Mouse (Mus musculus): ENCODE results near the gene Adam11. TPM values are rescaled to one million over a fixed set of nuclear protein-coding genes. Genes with fewer than 3 reads are reported as not detected.

Gene Adam11
- total and polyA plus RNA-seq, 2 experiments from 2014 or later: 3.2 to 13.6 TPM

DNA sequence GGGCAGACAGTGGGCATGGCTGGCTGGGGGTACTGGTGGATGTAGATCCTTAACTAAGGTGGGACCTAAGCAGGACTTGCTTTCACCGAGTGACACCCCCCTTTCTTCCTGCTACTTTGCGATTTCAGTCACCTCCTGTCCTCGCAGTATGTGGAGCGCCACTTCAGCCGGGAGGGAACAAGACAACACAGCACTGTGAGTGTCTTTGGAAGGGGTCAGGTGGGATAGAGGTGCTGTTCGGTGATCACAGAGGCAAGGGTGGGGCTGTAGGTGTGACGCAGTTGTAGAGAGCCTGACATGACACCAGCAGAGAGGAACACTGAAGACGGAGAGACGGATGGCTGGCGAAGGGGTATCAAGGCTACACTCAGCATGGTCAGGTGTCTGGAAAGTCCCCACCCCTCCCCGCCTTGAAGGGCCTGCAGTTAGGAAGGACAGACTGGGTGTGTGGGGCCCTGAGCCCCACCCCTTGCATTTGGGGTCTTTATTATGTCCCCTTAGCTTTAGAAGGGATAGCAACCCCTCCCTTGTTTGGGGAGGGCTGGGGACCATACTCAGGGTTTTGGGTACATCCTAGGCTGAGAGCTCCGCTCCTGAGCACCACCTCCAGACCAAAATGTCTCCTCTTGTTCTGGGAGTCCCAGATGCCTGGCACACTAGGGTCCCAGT lies 8.9 kb downstream of the Adam11 start:
- no peak overlapping the region for H3K4me3 ChIP-seq (ENCODE audit: low read depth, low read length)
- H3K36me3 ChIP-seq (replicated peaks; ENCODE audit: control insufficient read depth, insufficient read depth, low read length): no peaks in the 10 kb centered on the region
- H3K9me3 ChIP-seq (replicated peaks; ENCODE audit: control insufficient read depth, low read length): no peaks in the 10 kb centered on the region
- H3K4me2 ChIP-seq (ENCODE audit: low read depth, low read length): no peak overlapping the region
- H3K4me1 ChIP-seq (ENCODE audit: control insufficient read depth, insufficient read depth): peaks cover 11% of the 10 kb centered on the region
- TF ChIP-seq CTCF (IDR thresholded peaks at IDR 0.05; ENCODE audit: low read depth) (no peak), EP300 (IDR thresholded peaks at IDR 0.05; ENCODE audit: low read depth) (no peak)
- no peak overlapping the region for H3K27ac ChIP-seq (ENCODE audit: low read depth)
- no peaks in the 10 kb centered on the region for H3K27me3 ChIP-seq (ENCODE audit: control insufficient read depth, insufficient read depth, low read length)
- ATAC-seq (ENCODE audit: insufficient read depth, low read depth) (no peak), DNase-seq (ENCODE audit: low spot score) (no peak)
- H3K9ac ChIP-seq (replicated peaks; ENCODE audit: low read depth, low read length): no peak overlapping the region
- 74% methylated on average over 12 of the region's 12 CpGs for WGBS

DNA sequence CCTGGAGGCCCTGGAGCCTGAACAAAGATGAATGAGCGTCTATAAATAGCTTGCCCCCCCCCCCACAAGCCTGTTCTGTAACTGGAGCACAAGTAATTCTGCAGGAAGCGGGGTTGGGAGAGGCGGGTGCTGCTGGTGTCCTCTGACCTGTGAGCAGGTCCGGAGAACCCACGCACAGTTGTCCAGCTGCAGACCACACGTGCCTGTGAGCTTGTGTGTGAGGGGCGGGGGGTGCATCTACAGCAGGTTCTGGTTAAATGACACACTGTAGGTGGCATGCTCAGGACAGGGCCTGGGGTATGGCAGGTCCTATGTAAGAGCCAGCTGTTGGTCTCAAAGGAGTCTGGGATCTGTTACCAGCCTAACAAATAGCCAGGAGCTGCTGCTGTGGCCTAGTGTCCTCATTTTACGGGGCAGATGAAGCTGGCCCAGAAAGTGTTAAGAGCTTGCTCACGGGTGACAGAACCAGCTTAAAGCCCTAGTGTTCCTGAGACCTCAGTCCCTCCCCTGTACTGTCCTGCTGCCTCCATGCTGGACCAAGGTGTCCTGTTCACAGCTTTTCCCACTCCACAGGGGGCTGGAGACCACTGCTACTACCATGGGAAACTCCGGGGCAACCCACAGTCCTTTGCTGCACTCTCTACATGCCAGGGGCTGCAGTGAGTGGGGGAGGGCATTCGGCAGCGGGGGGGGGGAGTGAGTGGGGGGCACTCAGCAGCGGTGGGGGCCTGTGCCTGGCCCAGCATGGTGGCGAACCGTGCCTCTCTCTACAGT lies 9.6 kb downstream of the Adam11 start:
- Histone ChIP-seq H3K36me3 (replicated peaks; ENCODE audit: control insufficient read depth, insufficient read depth, low read length) (no peaks in the 10 kb centered on the region), H3K27ac (ENCODE audit: low read depth) (no peak overlapping the region), H3K4me3 (ENCODE audit: low read depth, low read length) (no peak overlapping the region), H3K4me2 (ENCODE audit: low read depth, low read length) (no peak overlapping the region), H3K9ac (replicated peaks; ENCODE audit: low read depth, low read length) (no peak overlapping the region), H3K9me3 (replicated peaks; ENCODE audit: control insufficient read depth, low read length) (no peaks in the 10 kb centered on the region), H3K4me1 (ENCODE audit: control insufficient read depth, insufficient read depth) (peaks cover 11% of the 10 kb centered on the region), H3K27me3 (ENCODE audit: control insufficient read depth, insufficient read depth, low read length) (no peaks in the 10 kb centered on the region)
- TF ChIP-seq EP300 (IDR thresholded peaks at IDR 0.05; ENCODE audit: low read depth) (no peak), CTCF (IDR thresholded peaks at IDR 0.05; ENCODE audit: low read depth) (no peak)
- whole genome bisulfite sequencing: 27% methylated on average over 15 of the region's 15 CpGs
- ATAC-seq (ENCODE audit: insufficient read depth, low read depth): no peak
- DNase-seq (ENCODE audit: low spot score): no peak

DNA sequence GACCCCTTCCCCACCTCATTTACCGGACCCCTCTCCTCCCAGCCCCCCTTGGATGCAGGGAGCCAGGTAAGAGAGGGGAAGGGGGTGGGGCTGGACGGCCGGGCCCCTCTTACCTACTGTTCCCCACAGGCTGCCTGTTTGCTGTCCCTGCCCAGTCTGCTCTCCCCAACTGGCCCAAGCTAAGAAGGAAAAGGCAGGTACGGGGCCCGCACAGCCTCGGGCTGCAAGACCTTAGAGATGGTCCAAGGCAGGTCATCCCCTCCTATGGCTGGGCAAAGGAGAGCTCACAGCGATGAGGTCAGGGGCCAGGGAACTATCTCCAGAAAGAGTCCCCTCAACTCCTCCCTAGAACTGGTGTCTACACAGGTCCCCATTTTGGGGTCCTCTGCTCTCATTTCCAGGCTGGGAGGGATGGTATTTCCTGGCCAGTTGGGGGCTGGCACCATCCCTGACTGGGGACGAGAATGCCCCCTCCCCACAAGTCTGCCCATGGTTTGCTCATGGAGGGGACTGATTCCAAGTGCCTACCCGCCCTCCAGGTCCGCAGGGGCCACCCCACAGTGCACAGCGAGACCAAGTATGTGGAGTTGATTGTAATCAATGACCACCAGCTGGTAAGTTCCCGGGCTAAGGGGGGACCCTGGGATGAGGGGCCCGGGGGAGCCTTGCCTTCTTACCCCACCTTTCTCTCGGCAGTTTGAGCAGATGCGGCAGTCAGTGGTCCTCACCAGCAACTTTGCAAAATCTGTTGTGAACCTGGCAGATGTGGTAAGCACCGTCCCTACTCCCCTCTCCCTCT lies 10.9 kb downstream of the Adam11 start:
- Histone ChIP-seq H3K27ac (ENCODE audit: low read depth) (no peak overlapping the region), H3K9me3 (replicated peaks; ENCODE audit: control insufficient read depth, low read length) (no peaks in the 10 kb centered on the region), H3K27me3 (ENCODE audit: control insufficient read depth, insufficient read depth, low read length) (no peaks in the 10 kb centered on the region), H3K4me2 (ENCODE audit: low read depth, low read length) (no peak overlapping the region), H3K4me1 (ENCODE audit: control insufficient read depth, insufficient read depth) (peaks cover 11% of the 10 kb centered on the region), H3K4me3 (ENCODE audit: low read depth, low read length) (no peak overlapping the region), H3K36me3 (replicated peaks; ENCODE audit: control insufficient read depth, insufficient read depth, low read length) (no peaks in the 10 kb centered on the region), H3K9ac (replicated peaks; ENCODE audit: low read depth, low read length) (no peak overlapping the region)
- ATAC-seq (ENCODE audit: insufficient read depth, low read depth) (no peak), DNase-seq (ENCODE audit: low spot score) (no peak)
- TF ChIP-seq CTCF (IDR thresholded peaks at IDR 0.05; ENCODE audit: low read depth) (no peak), EP300 (IDR thresholded peaks at IDR 0.05; ENCODE audit: low read depth) (no peak)
- WGBS: 47% methylated on average over 16 of the region's 16 CpGs

DNA sequence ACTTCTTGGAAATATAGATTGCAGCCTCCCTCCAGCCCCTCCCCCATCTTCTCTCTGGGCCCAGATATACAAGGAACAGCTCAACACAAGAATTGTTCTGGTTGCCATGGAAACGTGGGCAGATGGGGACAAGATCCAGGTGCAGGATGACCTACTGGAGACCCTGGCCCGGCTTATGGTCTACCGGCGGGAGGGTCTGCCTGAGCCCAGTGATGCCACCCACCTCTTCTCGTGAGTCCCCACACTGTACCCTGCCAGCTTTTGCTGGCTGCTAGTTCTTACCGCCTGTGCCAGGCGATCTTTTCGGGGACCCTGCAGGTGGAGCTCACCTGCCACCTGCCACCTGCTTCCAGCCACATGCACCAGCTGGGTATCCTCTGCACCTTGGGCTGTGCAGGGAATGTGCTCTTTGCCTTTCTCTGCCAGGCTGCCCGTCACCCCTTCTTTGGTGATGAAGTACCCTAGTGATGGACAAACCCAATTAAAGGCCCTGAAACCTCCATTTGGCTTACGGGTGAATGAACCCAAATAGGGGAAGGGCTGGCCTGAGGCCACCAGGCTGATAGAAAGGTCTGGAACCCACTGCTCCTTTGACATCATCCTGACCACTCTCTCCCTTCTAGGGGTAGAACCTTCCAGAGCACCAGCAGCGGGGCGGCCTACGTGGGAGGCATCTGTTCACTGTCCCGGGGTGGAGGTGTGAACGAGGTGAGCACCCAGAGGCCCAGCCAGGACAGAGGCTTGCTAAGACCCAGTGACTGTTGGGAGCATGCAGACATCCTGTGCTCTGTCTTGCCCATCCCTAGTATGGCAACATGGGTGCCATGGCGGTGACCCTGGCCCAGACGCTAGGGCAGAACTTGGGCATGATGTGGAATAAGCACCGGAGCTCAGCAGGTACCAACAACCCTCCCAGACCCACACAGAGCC lies 11.8 kb downstream of the Adam11 start:
- Histone ChIP-seq H3K9ac (replicated peaks; ENCODE audit: low read depth, low read length) (no peak overlapping the region), H3K36me3 (replicated peaks; ENCODE audit: control insufficient read depth, insufficient read depth, low read length) (no peaks in the 10 kb centered on the region), H3K27ac (ENCODE audit: low read depth) (no peak overlapping the region), H3K27me3 (ENCODE audit: control insufficient read depth, insufficient read depth, low read length) (no peaks in the 10 kb centered on the region), H3K4me3 (ENCODE audit: low read depth, low read length) (no peak overlapping the region), H3K4me1 (ENCODE audit: control insufficient read depth, insufficient read depth) (peaks cover 16% of the 10 kb centered on the region), H3K9me3 (replicated peaks; ENCODE audit: control insufficient read depth, low read length) (no peaks in the 10 kb centered on the region), H3K4me2 (ENCODE audit: low read depth, low read length) (no peak overlapping the region)
- 77% methylated on average over 18 of the region's 18 CpGs for WGBS
- DNase-seq (ENCODE audit: low spot score): no peak
- no peak for ATAC-seq (ENCODE audit: insufficient read depth, low read depth)
- TF ChIP-seq EP300 (IDR thresholded peaks at IDR 0.05; ENCODE audit: low read depth): no peak
- no peak for TF ChIP-seq CTCF (IDR thresholded peaks at IDR 0.05; ENCODE audit: low read depth)

Measured in heart, postnatal 0 days (tissue).